Mouse (Mus musculus): ENCODE measurements around the gene Tfip11.

The Tfip11 gene

DNA sequence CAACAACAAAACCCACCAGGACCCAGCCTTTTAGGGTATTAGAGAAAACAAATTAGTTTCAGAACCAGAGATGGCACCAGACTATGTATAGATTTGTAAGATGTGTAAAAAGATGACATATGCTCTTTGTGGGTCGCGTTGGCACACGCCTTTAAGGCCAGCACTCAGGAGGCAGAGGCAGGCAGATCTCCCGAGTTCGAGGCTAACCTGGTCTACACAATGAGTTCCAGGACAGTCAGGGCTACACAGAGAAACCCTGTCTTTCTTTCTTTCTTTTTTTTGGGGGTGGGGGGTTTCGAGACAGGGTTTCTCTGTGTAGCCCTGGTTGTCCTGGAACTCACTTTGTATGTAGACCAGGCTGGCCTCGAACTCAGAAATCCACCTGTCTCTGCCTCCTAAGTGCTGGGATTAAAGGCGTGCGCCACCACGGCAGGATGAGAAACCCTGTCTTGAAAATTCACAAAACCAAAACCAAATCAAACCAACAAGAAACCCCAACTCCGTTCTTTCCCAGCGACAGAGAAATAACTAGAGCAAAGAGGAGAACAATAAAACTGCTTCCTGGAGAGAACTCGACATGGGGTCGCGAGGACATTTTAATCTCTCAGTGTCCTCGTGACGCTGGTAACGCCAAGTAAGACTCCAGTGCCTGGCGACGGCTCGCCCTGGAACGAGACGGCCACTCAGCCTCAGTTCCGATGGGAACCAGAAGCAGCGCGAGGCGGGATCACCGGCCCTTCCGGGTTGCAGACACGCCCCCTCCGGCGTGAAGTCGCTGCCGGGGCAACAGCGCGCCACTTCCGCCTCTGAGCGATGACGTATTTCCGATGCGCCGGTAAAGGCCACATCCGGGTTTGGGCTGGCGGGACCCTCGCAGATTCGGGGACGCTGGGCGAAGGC is at the start of gene Tfip11:
Gene Tfip11 (plus strand): TSS at position 813 of the 900 bp plus-strand sequence.
- DNase-seq (ENCODE audit: low read depth in 1 of 2, low spot score in 2 of 2), result peak; percentile 86 to 93

- no peak for DNase-seq (ENCODE audit: low read depth in 1 of 2, low spot score in 2 of 2)
Measured at GRCm38 (mm10) chr5:112276907-112277348, 49.2 kb upstream of the Tfip11 start.

DNA sequence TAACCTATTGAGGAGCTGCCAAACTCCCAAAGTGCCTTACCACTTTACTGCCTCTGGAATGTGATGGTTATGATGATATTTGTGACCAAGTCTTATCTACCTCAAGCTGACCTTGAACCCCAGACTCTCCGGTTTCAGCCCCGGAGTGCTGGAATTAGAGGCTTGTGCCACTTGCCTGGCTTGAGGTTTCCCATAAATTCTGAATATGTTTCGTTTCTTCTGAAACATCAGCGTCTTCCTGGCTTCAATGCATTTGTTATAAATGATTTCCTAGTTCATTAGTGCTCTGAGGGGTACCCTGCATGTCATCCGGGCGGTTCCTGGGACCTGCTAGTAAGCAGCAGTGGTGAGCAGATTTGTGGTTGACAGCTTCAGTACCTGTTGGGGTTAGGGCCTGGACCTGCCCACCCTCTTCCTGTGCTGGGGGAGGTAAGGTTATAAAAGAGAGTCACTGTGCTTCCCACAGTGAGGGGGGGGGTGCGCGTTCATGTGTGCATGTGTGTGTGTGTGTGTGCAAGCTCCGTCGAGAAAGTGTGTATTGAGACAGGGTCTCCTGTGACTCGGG is 48.2 kb upstream of the Tfip11 start:
- DNase-seq (ENCODE audit: low read depth in 1 of 2, low spot score in 2 of 2), result no peak

DNA sequence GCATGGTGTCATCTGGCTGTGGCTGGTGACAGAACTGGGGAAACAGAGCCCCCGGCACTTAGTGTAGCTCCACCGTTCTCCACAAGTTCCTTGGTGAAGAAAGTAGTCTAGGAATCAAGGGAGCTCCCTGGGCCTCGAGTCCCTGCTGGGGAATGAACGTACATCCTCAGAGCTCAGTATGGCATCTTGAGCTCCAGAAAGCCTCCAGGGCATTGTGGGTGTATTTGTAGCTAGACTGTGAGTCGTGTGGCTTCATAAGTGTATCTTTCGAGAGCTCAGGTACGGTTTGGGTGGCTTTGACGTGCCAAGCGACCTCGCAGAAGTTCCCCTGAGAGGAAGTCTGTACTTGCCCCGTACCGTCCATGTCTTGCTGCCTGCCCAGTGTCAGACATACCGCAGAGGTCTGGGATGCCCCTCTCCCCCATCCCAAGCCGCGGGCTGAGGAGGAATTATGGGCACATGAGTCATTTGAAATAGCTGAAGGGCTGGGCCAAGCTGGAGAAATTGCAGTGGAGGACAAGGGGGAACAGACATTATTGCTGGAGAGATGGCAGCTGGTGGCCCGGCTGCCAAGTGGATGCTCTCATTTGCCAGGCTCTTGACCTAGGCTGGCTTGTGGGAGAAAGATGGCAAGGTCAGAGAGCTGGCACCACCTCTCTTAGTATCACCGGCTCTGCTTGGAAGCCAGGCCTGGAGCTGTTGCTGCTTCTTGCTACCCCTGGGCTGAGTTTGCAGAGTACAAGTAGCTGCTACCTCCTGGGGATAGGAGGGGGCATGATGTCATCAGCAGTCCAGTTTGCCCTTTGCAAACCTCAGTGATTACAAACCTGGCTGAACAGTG is 46.8 kb upstream of the Tfip11 start:
- DNase-seq (ENCODE audit: low read depth in 1 of 2, low spot score in 2 of 2), result no peak

DNA sequence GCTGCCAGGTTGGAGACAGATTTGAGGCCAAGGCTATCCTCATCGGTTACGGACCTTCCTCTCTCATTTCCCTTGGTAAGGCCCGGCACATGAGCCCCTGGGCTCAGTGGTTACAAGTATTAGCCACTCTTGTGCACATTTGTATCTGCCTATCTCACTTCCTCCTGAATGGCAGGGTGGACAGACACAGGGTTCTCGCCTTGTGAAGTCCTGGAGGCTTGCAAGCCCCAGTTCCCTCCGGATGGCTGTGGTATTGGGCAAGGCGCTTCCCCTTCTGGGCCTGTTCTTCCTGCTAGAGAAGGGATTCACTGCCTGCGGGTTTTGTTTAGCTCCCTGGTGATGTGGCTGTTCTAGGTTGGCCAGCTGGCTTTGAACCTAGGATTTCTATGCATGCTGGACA is 46.0 kb upstream of the Tfip11 start:
- DNase-seq (ENCODE audit: low read depth in 1 of 2, low spot score in 2 of 2), result peak; percentile 69 to 84

DNA sequence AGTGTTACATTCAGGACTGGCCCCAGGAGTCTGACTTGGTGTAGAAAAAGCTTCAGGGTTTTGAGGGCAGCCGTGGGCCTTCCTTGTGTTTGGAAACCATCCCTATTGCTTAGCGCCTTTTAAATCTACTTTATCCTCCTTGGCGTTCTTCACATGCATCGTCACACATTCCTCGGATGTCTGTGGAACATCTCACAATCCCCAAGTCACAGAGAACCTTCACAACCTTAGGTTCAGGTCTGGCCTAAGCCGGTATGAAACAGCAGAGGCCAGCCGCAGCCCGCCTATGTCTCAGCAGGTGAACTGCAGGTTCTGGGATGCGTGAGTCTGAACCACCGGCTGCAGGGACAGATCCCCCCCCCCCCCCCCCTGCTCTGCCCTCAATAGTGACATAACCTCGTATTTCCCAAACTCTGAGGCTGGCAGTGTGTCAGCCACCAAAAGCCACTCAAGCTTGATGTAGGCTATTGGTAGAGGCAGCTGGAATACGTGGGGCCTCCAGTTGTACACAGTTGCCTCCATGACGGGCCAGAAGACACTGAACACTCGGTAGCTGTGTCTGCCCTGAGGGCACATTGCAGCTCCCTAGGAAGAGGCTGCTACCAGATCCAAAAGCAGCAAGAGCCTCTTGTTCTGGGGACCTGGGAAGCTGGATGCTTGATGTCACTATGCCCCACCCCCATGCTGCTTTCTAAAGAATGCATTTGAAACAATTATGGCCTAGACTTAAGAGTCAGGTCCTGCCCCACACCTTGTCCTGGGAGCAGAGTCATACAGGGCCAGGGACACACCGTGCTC is 45.1 kb upstream of the Tfip11 start:
- DNase-seq (ENCODE audit: low read depth in 1 of 2, low spot score in 2 of 2), result no peak

DNA sequence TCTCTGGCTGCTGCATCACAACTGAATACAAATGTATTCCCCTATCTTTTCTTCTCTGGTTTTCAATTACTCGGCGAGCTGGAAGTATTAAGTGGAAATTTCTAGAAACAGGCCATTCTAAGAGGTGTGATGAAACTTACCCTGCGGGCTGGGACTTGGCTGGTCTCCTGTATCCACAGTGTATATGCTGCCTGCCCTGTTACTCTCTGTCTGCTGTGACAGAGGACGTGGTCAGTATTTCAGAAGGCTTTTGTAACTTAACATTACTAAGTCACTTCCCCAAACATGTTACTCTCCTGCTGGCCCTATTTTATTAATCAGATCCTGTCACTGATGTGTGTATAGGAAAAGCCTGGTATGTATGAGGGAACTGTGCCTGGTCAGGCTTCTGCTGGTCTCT is 44.5 kb upstream of the Tfip11 start:
- no peak for DNase-seq (ENCODE audit: low read depth in 1 of 2, low spot score in 2 of 2)

DNA sequence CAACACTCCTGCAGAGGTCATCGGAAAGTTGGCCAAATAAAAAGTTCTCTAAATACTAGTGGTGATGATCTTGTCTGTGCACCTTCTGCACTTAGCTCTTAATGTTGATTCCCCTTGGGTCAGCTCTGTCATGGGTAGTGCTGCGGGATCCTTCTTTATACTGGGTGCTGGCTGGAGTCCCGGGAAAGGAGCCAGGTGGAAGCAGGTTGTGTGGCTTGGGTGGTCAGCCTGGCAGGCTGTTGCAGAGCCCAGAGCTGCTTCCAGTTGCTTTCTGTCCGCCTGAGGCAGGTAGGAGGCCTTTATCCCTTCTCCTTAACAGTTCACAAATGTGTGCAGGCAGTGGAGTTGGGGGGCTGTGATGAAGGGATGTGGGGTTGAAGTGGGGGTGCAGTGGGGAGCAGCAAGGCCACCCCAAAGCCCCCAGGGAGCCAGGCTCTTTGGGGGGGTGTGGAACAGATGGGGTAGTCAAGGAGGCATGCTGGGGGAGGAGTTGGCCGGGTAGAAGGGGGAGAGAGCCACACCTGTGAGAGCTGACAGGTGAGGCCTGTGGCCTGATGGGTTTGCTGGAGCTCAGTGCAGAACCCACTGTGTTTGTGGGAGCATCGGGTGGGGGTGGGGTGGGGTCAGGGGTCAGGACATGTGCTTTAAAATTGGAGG is 43.9 kb upstream of the Tfip11 start:
- no peak for DNase-seq (ENCODE audit: low read depth in 1 of 2, low spot score in 2 of 2)

GRCm38 (mm10) chr5:112282780-112283482 is 43.2 kb upstream of the Tfip11 start:
- DNase-seq (ENCODE audit: low read depth in 1 of 2, low spot score in 2 of 2), result no peak

DNA sequence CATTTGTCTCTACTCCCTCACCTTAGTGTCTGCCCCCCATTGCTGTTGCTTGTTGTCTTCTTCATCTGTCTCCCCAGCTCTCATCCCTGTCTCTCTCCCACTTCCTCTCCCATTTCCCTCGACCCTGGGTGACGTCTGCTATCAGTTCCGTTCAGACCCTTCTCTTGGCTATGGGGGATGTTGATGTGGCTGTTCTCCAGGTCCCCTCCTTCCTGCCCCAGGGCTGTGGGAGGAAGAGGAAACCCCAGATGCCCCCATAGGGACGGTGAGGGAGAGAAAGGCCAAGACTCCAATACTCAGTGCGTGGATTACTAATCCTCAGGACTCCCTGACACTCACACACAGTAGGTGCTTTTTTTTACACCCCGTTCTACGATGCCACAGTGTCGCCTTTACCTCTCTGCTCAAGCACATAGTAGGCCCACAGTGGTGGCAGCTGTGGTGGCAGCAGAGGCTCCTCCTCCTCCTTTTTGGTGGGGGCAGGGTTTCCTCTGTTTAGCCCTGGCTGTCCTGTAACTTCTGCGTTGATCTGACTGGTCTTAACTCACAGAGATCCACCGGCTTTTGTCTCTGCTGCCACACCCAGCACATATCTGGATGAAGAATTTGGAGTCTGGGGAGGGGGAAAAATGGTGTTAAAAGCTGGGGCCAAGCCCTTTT is 42.5 kb upstream of the Tfip11 start:
- no peak for DNase-seq (ENCODE audit: low read depth in 1 of 2, low spot score in 2 of 2)

GRCm38 (mm10) chr5:112284203-112284582 is 42.0 kb upstream of the Tfip11 start:
- DNase-seq (ENCODE audit: low read depth in 1 of 2, low spot score in 2 of 2), result no peak

- DNase-seq (ENCODE audit: low read depth in 1 of 2, low spot score in 2 of 2), result no peak
Measured at GRCm38 (mm10) chr5:112285548-112286085, 40.5 kb upstream of the Tfip11 start.

DNA sequence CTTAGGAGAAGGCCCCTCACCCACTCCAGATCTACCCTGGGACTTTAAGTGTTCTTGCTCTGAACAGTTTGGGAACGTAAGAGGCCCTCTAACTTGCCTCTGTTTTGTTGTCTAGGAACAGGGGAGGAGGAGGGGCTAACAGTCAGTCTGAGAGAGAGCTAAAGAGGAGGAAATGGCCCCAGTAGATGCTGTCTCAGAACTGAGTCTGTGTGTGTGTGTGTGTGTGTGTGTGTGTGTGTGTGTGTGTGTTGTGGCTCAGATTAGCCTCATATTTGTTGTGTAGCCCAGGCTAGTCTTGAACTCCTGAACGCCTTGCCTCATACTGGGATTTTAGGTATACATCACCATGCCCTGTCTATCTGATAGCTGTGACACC is 39.6 kb upstream of the Tfip11 start:
- DNase-seq (ENCODE audit: low read depth in 1 of 2, low spot score in 2 of 2), result no peak

- peak in 1 of 2 experiments; percentile 51 for DNase-seq (ENCODE audit: low read depth in 1 of 2, low spot score in 2 of 2)
Measured at GRCm38 (mm10) chr5:112286984-112287641, 39.0 kb upstream of the Tfip11 start.

GRCm38 (mm10) chr5:112287652-112288051 is 38.5 kb upstream of the Tfip11 start:
- DNase-seq (ENCODE audit: low read depth in 1 of 2, low spot score in 2 of 2), result no peak

GRCm38 (mm10) chr5:112288193-112289141 is 37.7 kb upstream of the Tfip11 start:
- DNase-seq (ENCODE audit: low read depth in 1 of 2, low spot score in 2 of 2), result no peak

DNA sequence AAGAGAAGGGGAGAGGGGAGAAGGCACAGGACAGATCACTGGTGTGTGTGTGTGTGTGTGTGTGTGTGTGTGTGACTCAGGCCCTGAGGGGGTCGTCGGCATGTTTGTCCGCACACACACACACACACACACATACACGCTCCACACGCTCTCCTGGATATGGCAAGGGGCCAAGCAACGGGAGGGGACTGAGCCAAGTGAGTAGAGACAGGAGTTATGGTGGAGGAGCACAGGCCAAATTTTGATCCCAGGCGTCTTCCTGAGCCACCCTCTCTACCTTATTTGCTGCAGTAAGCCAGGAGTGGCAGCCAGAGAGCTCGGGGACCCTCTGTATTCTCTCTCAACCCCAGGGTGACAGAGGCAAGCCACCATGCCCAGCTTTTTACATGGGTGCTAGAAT is 36.9 kb upstream of the Tfip11 start:
- no peak for DNase-seq (ENCODE audit: low read depth in 1 of 2, low spot score in 2 of 2)
